ENCODE assay signal across 23 mouse cellular contexts in genomic region chr10:69136241-69136828, GRCm38 (mm10). TPM values are rescaled to one million over a fixed set of nuclear protein-coding genes. Genes with fewer than 3 reads are reported as not detected.
DNase-seq lines count a peak whose midpoint lies in the region; ATAC-seq and TF ChIP-seq lines count a peak whose summit lies in the region.
"Had no signal": no experiment of that assay in that cellular context is flagged by ENCODE, and none has a peak within 500 bp of the region (broad histone marks: within the 10 kb centered on the region; RNA-seq: fewer than 3 reads in every experiment).

No protein-coding gene starts in this region.

- no peaks in the 10 kb centered on the region for H3K9me3 ChIP-seq in liver, embryonic 11.5 days (ENCODE audit: control insufficient read depth, low read length)
- no peaks in the 10 kb centered on the region for H3K9me3 ChIP-seq in lung, embryonic 14.5 days (ENCODE audit: low read depth, low read length)
- H3K9me3 ChIP-seq: embryonic facial prominence, embryonic 12.5 days had no signal

- peak; percentile 5 for DNase-seq in embryo, embryonic 10 days (ENCODE audit: low spot score)
- no peak for DNase-seq in embryo, embryonic 11 days
- DNase-seq in liver, embryonic 11.5 days (ENCODE audit: low spot score), result no peak
- DNase-seq in lung, embryonic 14.5 days, result peak; percentile 35
- DNase-seq in lung, postnatal 4 days, result peak; percentile 52 to 70
- no peak for DNase-seq in kidney, adult 8-10 months
- DNase-seq in natural killer cell, adult 2 months (ENCODE audit: low spot score in 2 of 2), result no peak
- DNase-seq: adrenal gland, adult 2 months; cerebellum, adult 11 months; cerebellum, postnatal 14 days; gastrocnemius, adult 2 months; heart, adult 2 months; heart, postnatal 14 days; kidney, adult 18-20 months; kidney, postnatal 25 days; layer of hippocampus, adult 9-11 months; thymus, postnatal 36 days had no signal

- no peaks in the 10 kb centered on the region for H3K27me3 ChIP-seq in liver, embryonic 11.5 days (replicated peaks; ENCODE audit: control insufficient read depth, insufficient read depth, low read length)
- H3K27me3 ChIP-seq in lung, embryonic 14.5 days (ENCODE audit: insufficient read depth, low read length), result no peaks in the 10 kb centered on the region
- H3K27me3 ChIP-seq: embryonic facial prominence, embryonic 12.5 days had no signal

- H3K4me2 ChIP-seq in liver, embryonic 11.5 days, result no peak overlapping the region
- peak overlapping the region; percentile 30 for H3K4me2 ChIP-seq in lung, embryonic 14.5 days
- H3K4me2 ChIP-seq: embryonic facial prominence, embryonic 12.5 days; hindbrain, embryonic 14.5 days had no signal

- no peaks in the 10 kb centered on the region for H3K36me3 ChIP-seq in liver, embryonic 11.5 days (ENCODE audit: control insufficient read depth, insufficient read depth, low read length)
- no peaks in the 10 kb centered on the region for H3K36me3 ChIP-seq in lung, embryonic 14.5 days (ENCODE audit: insufficient read depth)
- H3K36me3 ChIP-seq: embryonic facial prominence, embryonic 12.5 days; G1E had no signal

- peak overlapping the region; percentile 59 for H3K27ac ChIP-seq in liver, embryonic 11.5 days (ENCODE audit: low read depth, low read length)
- peak overlapping the region; percentile 48; the same call in 1 of the 2 replicates for H3K27ac ChIP-seq in lung, embryonic 14.5 days (ENCODE audit: low read depth)
- H3K27ac ChIP-seq: embryonic facial prominence, embryonic 12.5 days; gastrocnemius, adult 2 months; heart, adult 2 months; hindbrain, embryonic 14.5 days had no signal

- 0 out of 2 replicates have a peak, but pooled peaks have one; percentile 12 for ATAC-seq in liver, embryonic 11.5 days (replicated peaks; ENCODE audit: low FRiP score)
- no peak for ATAC-seq in lung, embryonic 14.5 days (ENCODE audit: insufficient read depth)
- ATAC-seq in erythroblast, adult 5-6 weeks (replicated peaks; ENCODE audit: low FRiP score, poor library complexity, severe bottlenecking), result no peak
- ATAC-seq: CD4-positive, CD25-positive, alpha-beta regulatory T cell, adult 4 months; midbrain, embryonic 16.5 days had no signal

- 42% methylated on average over 9 of the region's 9 CpGs for WGBS in liver, embryonic 11.5 days
- WGBS in lung, embryonic 14.5 days, result 26% methylated on average over 9 of the region's 9 CpGs

- TF ChIP-seq CTCF in lung, embryonic 14.5 days (IDR thresholded peaks at IDR 0.05; ENCODE audit: low read depth), result no peak

- H3K4me3 ChIP-seq in liver, embryonic 11.5 days (ENCODE audit: low read depth, low read length), result no peak overlapping the region
- H3K4me3 ChIP-seq in lung, embryonic 14.5 days (ENCODE audit: low read depth, low read length), result no peak overlapping the region
- H3K4me3 ChIP-seq: embryonic facial prominence, embryonic 12.5 days; gastrocnemius, adult 2 months; heart, adult 2 months had no signal

- H3K9ac ChIP-seq in liver, embryonic 11.5 days (ENCODE audit: low read depth, low read length), result no peak overlapping the region
- no peak overlapping the region for H3K9ac ChIP-seq in lung, embryonic 14.5 days
- H3K9ac ChIP-seq: embryonic facial prominence, embryonic 12.5 days; hindbrain, embryonic 14.5 days had no signal

- H3K4me1 ChIP-seq in liver, embryonic 11.5 days (replicated peaks; ENCODE audit: control insufficient read depth, insufficient read depth, low read length), result no peaks in the 10 kb centered on the region
- H3K4me1 ChIP-seq in lung, embryonic 14.5 days (ENCODE audit: insufficient read depth), result peaks cover 10% of the 10 kb centered on the region; the same call in 1 of the 2 replicates
- H3K4me1 ChIP-seq: embryonic facial prominence, embryonic 12.5 days had no signal

RNA-seq across cellular contexts. Expression of gene Rhobtb1, which starts 14.9 kb away (rescaled TPM):
- polyA plus RNA-seq in liver, embryonic 11.5 days (2014; fragmentation: Nextera tagmentation; extraction: Ambion mirVana), result 16.1 and 17.4 TPM in 2 replicates
- polyA plus RNA-seq in lung, embryonic 14.5 days (2014; fragmentation: Nextera tagmentation; extraction: Ambion mirVana), result 19.4 and 20.1 TPM in 2 replicates
- total RNA-seq in erythroblast, adult 5-6 weeks (2015; ENCODE audit: low replicate concordance), result 1.5 TPM in 1 of 2 replicates, not detected in the other
- total RNA-seq in erythroblast, adult 5-6 weeks (2017; ENCODE audit: low replicate concordance), result 0.98 and 1.4 TPM in 2 replicates
- polyA plus RNA-seq: CD4-positive, CD25-positive, alpha-beta regulatory T cell, adult 4 months; G1E had no signal

Comparison
In these comparisons a context has a peak if more than half of its experiments do, and no peak if none do; other contexts are left out.
1. DNase-seq: peak in embryo, embryonic 10 days (single experiment), lung, embryonic 14.5 days (single experiment) and lung, postnatal 4 days (2 of 2); none in embryo, embryonic 11 days (single experiment), liver, embryonic 11.5 days (single experiment), kidney, adult 8-10 months (0 of 2) and natural killer cell, adult 2 months (0 of 2).